Mouse (Mus musculus) gastrocnemius, adult 2 months (tissue): ENCODE data around the gene Cybb. TPM values are rescaled to one million over a fixed set of nuclear protein-coding genes. Genes with fewer than 3 reads are reported as not detected.
"Not testable (repeated sequence)": the region's sequence is repeated elsewhere in the genome, so short reads cannot be mapped to it uniquely, and the experiment has no call there.

Experiments used
- DNase-seq: peaks from one replicate; pipeline ENCODE4 v3.0.0; 2022
- H3K27ac ChIP-seq: fragments of 200-600 bp; 2 replicates; pipeline ENCODE4 v1.8.1; 2022; ENCODE audit warnings: mild to moderate bottlenecking
- H3K4me3 ChIP-seq: fragments of 200-600 bp; 2 replicates; pipeline ENCODE4 v1.8.1; 2022; ENCODE audit warnings: mild to moderate bottlenecking, moderate library complexity
- CTCF ChIP-seq: fragments of 200-600 bp; IDR thresholded peaks from 2 replicates; pipeline ENCODE4 v1.8.1; 2022; ENCODE audit warnings: antibody characterized with exemption, mild to moderate bottlenecking, moderate library complexity
- intact Hi-C: fragments of 180-260 bp; cut with DNase I; formaldehyde crosslinking; loops from one replicate; pipeline ENCODE4 v1.15.1; 2025
- long read RNA-seq, 2 experiments: library from polyadenylated mRNA; stranded (forward); transcript quantifications; one replicate each; pipeline ENCODE4 v2.0.0; 2021
- total RNA-seq, 2 experiments: library from RNA; stranded (reverse); gene quantifications; 2 replicates each; pipeline ENCODE4 v1.2.3; 2021

Gene Cybb
- total RNA-seq: 1 to 10 TPM in 1 of 2 experiments, under 1 TPM in 1; 0.77 to 2.8 TPM
- long read RNA-seq, experiment 1: 0 reads
- long read RNA-seq, experiment 2: 0 reads

DNA sequence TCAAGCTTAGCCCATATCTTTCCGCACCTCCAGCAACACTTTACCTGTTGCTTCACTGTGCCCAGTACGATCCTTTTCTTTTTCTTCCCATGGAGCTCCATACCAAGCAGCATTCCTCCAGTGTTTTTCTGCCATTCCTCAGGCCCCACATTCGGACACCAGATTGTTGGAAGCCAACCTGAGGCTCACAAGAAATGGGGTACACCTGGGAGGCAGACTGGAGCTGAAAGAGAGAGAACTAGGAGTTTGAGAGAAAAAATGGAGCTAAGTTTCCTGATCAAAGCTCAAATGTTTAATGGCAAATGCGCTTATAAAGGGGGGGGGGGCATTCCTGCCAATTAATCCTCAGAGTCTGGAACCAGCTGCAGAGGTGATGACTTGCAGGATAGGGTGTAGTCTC lies at the start of gene Cybb:
Cybb (minus strand) TSS at position 101 of the 400 bp plus-strand sequence.
- DNase-seq: no peak
- Histone ChIP-seq H3K4me3 (no peak within 1 kb of the TSS), H3K27ac (no peak within 1 kb of the TSS)
- intact Hi-C loops: no loop called here
- no peak for TF ChIP-seq CTCF

DNA sequence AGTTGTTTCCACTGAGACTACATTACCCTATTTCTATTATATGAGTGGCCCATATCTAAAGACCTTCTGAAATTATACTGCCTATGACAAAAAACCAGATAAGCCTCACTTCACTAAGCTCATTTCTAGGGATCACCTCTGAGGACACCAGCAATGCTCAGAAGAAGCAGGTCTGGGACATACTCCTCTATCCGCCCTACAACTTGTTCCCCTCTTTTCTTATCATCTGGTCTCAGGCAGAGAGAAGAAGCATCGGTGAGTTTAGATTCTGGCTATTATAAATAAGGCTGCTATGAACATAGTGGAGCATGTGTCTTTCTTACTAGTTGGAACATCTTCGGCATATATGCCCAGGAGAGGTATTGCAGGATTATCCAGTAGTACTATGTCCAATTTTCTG lies 49.3 kb upstream of the Cybb start:
- Histone ChIP-seq H3K4me3 (no peak overlapping the region), H3K27ac (no peak overlapping the region)
- no peak for DNase-seq
- intact Hi-C loops: no loop called here
- no peak for TF ChIP-seq CTCF

DNA sequence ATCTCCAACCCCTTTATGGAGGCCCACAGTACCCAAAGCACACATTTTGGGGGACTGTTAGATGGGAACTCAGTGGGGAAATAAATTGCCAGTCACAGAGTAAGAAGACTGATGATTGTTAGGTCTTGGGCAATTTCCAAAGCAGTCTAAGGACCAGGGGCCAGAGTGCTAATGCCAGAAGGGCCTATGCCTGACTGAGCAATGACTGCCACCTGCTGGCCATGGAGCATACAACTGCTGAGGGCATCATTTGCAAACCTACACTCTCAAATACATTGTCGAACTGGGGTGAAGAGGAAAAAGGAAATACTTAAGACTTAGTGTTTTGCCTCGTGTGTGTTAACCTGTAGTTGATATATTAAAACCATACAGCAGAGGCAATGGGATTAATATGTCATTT lies 32.4 kb upstream of the Cybb start:
- peak; percentile 37 for DNase-seq
- H3K4me3 ChIP-seq, H3K27ac ChIP-seq: not testable (repeated sequence)
- intact Hi-C loops: loop anchor here (5.0 kb wide), 1 partner anchor 183 kb away; no protein-coding TSS in a partner anchor
- peak; percentile 52 for TF ChIP-seq CTCF

DNA sequence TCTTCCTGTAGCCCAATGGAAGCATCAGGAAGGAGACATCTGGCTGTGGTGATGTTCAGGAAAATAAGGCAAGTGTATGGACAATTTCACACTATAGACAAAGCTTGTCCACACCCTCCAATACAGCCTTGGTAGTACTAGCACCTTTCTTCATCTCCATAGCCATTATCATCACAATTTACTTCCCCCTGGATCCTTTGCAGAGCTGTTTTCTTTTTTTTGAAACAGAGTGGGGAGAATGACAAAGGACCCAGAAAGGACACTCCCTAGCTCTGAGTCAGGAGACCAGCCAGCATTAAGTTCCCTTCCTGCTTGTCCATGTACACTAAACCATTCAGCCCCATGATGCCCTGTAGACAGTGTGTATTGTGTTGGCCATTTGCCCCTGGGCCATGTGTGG lies 30.0 kb upstream of the Cybb start:
- intact Hi-C loops: loop anchor here (5.0 kb wide), 1 partner anchor 180 kb away; no protein-coding TSS in a partner anchor
- DNase-seq, H3K27ac ChIP-seq, H3K4me3 ChIP-seq: not testable (repeated sequence)

DNA sequence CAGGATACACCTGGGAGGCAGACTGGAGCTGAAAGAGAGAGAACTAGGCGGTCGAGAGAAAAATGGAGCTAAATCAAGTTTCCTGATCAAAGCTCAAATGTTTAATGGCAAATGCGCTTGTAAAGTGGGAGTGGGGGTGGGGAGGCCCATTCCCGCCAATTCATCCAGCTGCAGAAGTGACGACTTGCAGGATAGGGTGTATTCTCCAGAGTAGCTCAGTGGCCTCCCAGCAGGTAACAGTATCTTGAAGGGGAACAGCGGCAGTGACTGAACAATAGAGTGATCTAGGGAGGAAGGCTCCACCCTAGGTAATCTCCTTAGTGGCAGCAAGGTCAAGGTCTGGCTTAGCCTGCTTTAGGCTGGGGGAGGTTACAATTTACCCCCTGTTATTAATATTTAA lies 12.5 kb downstream of the Cybb start:
- H3K4me3 ChIP-seq, DNase-seq, intact Hi-C loops: not testable (repeated sequence)

DNA sequence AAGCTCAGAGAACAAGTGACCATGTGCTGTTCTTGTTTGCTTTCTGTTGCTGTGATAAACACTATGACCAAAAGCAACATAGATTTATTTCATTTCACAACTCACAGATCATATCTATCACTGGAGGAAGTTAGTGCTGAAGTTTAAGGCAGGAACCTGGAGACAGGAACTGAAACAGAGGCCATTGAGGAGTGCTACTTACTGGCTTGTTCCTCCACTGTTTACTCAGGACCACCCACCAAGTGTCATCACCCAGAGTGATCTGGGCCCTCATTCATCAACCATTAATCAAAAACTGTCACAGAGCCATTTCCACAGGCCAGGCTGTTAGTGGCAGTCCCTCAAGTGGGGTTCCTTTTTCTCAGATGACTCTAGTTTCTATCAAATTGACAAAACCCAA lies 13.1 kb downstream of the Cybb start:
- intact Hi-C loops: no loop called here
- no peak for TF ChIP-seq CTCF
- H3K4me3 ChIP-seq: no peak overlapping the region
- DNase-seq: no peak
- no peak overlapping the region for H3K27ac ChIP-seq

More for the DNA sequence above, 12.5 kb downstream of the Cybb start:
- not testable (repeated sequence) for H3K27ac ChIP-seq

DNA sequence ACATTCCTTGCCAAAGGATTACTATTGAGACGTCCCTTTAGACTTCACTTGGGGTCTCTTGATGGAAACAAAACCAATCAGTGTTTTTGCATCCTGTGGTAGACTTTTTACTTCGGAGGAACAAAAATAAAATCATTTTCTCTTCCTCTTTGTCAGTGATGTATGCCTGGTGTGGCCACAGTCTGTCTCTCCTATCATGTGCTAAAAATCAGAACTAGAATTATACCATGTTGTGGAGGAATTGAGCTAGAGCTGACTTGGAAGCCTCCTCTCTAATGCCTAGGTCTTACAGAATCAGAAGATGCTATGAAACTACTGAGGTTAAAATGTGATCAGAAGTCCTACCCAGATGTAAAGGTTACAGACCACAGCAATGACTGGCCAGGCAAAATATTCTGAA lies 13.8 kb downstream of the Cybb start:
- H3K4me3 ChIP-seq: no peak overlapping the region
- DNase-seq: no peak
- intact Hi-C loops: no loop called here
- no peak for TF ChIP-seq CTCF
- H3K27ac ChIP-seq: no peak overlapping the region

DNA sequence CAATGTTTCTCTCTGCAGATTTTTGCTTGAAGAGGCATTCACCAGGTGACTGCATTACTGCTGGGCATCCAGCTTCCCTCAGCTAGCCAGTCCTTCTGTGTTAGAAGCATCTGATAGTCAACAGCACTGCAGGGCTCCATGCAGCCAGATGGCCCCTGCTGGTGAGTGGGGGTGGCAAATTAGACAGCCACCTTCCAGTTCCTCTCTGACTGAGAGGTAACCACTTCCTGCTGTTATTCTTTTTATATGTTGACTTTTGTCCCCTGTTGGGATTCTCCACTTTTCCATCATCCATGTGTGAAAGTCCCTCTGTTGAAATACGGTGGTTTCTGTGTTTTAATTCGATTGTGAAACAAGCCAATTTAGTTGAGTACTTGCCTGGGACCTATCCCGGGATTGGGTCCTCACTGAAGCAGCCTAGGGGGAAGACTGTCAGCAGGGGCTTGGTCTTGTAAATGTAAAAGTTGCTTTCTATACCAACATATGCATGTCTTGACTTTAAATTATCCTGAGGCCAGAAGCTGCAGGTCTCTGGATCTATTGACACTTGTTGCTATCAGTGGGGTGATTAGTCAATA lies 16.7 kb downstream of the Cybb start:
- H3K27ac ChIP-seq: no peak overlapping the region
- intact Hi-C loops: no loop called here
- no peak for DNase-seq
- no peak overlapping the region for H3K4me3 ChIP-seq
- no peak for TF ChIP-seq CTCF

DNA sequence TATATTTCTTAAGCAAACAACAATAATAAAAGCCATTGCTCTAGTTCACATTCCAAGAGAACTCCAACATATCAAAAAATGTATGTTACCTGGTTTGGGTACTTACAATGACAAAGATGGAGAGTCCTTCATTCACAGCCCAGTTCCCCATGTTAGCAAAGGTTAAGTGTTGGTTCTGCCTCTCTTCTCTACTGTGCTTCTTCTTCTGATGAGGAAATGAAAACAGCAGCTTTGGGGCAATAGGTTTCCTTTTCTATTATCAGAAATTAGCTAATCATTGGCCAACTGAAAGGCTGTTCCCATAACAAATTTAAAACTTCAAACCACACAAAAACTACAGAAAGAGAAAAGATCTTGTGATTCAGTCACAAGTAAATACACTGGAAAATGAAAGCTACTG lies 18.5 kb downstream of the Cybb start:
- no peak for TF ChIP-seq CTCF
- DNase-seq: no peak
- Histone ChIP-seq H3K4me3 (0 out of 2 replicates have a peak overlapping the region, but pooled peaks have one; percentile 7), H3K27ac (no peak overlapping the region)
- intact Hi-C loops: no loop called here

DNA sequence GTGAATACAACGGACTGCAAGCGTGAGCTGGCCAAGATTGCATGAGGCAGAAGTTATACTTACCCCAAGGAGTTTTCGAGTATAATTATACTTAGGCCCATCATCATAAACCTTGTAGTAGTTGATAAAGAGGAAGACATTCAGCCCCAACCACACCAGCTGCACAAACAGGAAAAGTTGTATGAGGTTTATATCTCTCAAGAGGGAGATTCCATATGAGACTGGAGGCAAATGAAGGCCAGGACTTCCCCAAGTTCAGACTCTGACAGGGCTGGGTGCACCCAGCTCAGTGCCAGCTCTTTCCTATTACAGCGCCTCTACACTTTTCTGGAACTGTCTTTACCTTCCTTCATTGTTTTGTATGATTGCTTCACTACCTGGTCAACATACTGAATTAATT lies 20.6 kb downstream of the Cybb start:
- H3K27ac ChIP-seq: no peak overlapping the region
- H3K4me3 ChIP-seq: no peak overlapping the region
- TF ChIP-seq CTCF: no peak
- no peak for DNase-seq
- intact Hi-C loops: no loop called here

DNA sequence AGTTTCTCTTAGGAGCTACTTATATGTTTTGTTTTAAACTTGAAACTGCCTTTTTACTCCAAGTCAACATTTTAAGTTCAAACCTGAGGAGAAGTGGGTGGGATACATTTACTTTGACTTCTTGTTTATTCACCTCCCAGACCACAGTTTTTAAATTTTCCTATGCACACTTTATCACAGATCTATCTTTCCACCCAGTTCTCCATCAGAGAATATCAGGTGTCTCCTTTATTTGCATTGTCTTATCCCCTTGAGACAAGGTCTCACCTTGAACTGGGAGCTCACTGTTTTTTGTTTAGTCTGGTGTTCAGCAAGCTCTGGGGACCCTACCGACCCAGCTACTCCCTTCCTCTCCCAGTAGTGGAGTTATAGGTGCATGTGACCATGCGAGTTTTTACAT lies 21.7 kb downstream of the Cybb start:
- intact Hi-C loops: no loop called here
- TF ChIP-seq CTCF: no peak
- no peak overlapping the region for H3K4me3 ChIP-seq
- H3K27ac ChIP-seq: no peak overlapping the region
- DNase-seq: no peak

DNA sequence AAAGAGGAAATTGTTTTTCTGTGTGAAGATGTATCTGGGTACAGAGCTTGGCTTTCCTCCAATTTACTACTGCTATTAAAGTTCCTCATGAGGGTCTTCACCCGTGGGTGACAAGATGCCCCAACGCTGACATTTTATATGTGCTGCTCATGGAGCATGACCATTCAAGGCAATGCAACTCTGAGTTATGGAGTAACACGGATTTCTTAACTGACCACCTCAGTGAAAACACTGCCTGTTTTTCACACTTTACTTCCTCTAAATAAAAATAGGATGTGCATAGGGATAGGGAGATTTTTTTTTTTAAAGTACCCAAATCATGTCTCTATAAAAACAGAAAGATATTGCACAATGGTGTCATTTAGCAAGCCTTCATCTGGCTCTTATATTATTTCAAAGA lies 24.9 kb downstream of the Cybb start:
- H3K4me3 ChIP-seq: no peak overlapping the region
- H3K27ac ChIP-seq: no peak overlapping the region
- intact Hi-C loops: no loop called here
- TF ChIP-seq CTCF: no peak
- no peak for DNase-seq

DNA sequence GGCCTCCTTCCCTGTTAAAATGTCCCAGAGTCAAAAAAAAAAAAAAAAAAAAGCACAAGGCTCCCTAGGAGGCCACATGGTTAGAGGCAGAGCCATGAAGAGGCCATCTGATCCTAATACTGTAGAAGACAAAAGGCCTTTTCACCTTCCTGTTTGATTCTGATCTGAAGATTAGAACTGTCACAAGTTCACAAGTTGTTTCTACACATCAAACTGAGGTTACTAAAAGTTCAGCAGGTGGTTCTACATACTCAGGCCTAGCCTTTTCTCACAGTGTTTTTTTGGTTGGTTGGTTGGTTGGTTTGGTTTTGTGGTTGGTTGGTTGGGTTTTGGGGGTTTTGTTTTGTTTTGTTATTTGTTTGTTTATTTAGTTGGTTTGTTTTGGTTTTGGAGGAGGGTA lies 26.2 kb downstream of the Cybb start:
- no peak for DNase-seq
- no peak overlapping the region for H3K27ac ChIP-seq
- no peak for TF ChIP-seq CTCF
- intact Hi-C loops: no loop called here
- no peak overlapping the region for H3K4me3 ChIP-seq

DNA sequence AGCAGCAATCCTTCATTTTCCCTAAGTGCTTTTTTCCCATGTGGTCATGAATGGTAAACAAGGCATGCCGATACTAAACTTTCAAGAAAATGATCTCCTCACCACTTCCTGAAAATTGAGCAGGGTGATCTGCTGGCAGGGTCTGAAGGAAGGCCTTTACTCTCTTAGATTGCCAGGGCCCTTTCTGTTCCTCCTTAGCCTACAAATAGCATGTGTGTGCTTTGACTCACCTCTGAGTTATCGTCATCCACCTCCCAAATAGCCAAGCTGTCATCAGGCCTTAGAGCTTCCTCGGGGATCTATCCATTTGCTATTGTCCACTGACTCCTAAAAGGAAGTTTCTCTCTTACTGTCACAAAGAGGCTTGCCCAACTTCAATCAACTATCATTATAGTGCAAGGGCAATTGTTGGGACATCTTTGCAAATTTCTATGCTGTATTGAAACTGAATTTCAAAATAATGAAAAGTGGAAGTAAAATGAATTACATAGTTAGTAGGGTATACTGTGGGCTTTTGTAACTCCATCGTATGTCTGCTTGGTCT lies 27.1 kb downstream of the Cybb start:
- no peak for TF ChIP-seq CTCF
- Histone ChIP-seq H3K4me3 (no peak overlapping the region), H3K27ac (no peak overlapping the region)
- intact Hi-C loops: no loop called here
- no peak for DNase-seq
